Mouse (Mus musculus): ENCODE measurements around the gene Zic2. TPM values are rescaled to one million over a fixed set of nuclear protein-coding genes. Genes with fewer than 3 reads are reported as not detected.

The Zic2 gene
- not detected in 2 replicates for polyA plus RNA-seq (2012; rRNA removed)

DNA sequence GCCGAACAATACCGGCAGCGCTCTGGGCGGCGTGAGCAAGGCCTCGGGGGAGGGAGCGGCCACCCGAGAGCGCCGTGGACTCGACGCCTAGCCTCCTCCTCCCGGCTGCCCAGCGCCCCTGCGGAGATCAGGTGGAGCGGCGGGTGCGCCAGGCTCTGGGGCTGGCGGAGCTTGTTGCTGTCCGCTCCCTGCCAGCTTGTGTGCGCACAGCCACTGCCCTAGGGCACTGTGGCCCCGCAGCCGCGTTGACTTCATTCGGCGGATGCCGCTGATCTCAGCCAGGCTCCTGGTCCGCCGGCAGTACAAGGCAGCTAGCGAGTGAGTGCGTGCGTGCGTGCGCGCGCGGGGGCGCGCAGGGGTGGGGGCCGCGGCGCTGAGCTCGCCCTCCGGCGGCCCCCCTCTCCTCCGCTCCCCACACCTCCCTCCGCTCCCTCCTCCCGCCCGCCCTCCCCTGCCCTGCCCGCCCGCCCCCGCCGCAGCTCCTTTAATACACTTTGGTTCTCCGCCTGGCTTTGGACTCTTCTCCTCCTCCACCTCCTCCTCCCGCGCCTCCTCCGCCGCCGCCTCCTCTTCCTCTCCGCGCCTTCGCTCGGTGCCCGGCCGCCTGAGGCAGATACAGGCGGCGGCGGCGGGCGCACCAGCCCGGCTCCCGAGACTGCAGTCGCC, at the start of gene Zic2:
Zic2 (plus strand) TSS at position 545 of the 666 bp plus-strand sequence.
- no peak for DNase-seq (ENCODE audit: low read depth in 1 of 2, low spot score in 2 of 2)
- no peak for TF ChIP-seq CTCF (IDR thresholded peaks at IDR 0.05; ENCODE audit: extremely low read depth, insufficient read depth, insufficient read length, insufficient replicate concordance)
- TF ChIP-seq POLR2A (IDR thresholded peaks at IDR 0.05; ENCODE audit: low read depth, low read length), result no peak
- Histone ChIP-seq H3K27ac (ENCODE audit: insufficient read depth, low read length) (no peak within 1 kb of the TSS), H3K27me3 (ENCODE audit: control insufficient read depth, insufficient read depth, low read length) (peaks cover 56% of the 10 kb centered on the region), H3K4me3 (ENCODE audit: extremely low read depth, insufficient read depth, insufficient read length) (peak within 1 kb of the TSS; percentile 26; the same call in 1 of the 2 replicates), H3K4me1 (ENCODE audit: control insufficient read depth, insufficient read depth, insufficient read length) (peaks cover 13% of the 10 kb centered on the region), H3K36me3 (ENCODE audit: control insufficient read depth, insufficient read depth, low read length) (no peaks in the 10 kb centered on the region)
- 2% methylated on average over 54 of the region's 73 CpGs for WGBS

DNA sequence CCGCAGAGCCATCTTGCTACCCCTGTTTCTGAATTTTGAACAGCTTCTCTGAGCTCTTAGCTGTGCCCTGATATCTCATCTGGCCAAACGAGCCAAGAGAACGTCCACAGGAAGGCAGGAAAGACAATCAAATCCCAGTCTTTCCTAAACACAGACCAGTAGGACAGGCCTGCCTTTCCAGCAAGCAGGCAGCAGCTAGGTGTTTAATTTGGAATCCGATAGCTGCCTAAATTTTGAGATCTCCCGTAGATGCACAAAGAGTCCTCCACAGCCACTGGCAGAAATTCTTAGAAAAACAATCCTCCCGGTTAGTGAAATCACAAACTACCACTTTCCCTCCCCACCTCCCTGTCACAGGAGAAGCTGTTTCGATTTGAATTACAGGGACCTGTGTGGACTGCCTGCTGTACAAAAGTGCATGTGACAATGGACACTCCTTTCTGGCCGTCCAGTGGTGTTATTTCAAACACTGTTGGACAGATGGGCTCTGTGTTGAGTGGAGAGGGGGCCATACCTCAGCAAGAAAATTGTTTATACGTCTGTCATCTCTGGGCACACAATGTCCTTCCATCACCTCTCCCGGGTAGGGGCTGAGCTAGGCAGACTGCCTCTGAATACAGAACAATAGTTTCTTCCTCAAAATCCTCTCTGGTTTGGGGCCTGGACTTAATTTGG, 48.6 kb upstream of the Zic2 start:
- 77% methylated on average over 10 of the region's 10 CpGs for WGBS
- Histone ChIP-seq H3K27ac (ENCODE audit: insufficient read depth, low read length) (no peak overlapping the region), H3K27me3 (ENCODE audit: control insufficient read depth, insufficient read depth, low read length) (no peaks in the 10 kb centered on the region), H3K4me3 (ENCODE audit: extremely low read depth, insufficient read depth, insufficient read length) (no peak overlapping the region), H3K4me1 (ENCODE audit: control insufficient read depth, insufficient read depth, insufficient read length) (no peaks in the 10 kb centered on the region), H3K36me3 (ENCODE audit: control insufficient read depth, insufficient read depth, low read length) (no peaks in the 10 kb centered on the region)
- TF ChIP-seq POLR2A (IDR thresholded peaks at IDR 0.05; ENCODE audit: low read depth, low read length) (no peak), CTCF (IDR thresholded peaks at IDR 0.05; ENCODE audit: extremely low read depth, insufficient read depth, insufficient read length, insufficient replicate concordance) (no peak)
- DNase-seq (ENCODE audit: low read depth in 1 of 2, low spot score in 2 of 2), result no peak

DNA sequence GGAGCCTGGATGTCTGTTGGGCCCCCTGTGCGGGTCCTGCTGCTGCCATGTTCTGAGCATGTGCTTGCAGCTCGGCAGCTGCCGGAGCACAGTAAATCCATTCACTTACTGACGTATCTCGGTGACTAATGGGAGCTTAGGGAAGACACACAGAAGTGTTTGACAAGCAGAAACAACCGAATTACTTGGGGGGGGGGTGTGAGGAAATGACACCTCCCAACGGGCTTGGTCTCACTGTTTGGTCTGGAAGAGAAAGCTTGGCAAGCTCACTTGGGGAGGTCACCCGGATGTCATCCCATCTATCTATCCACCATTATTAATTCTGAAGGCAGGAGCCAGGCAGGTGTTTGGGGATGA, 48.1 kb upstream of the Zic2 start:
- no peak for DNase-seq (ENCODE audit: low read depth in 1 of 2, low spot score in 2 of 2)
- H3K27ac ChIP-seq (ENCODE audit: insufficient read depth, low read length), result no peak overlapping the region
- H3K4me3 ChIP-seq (ENCODE audit: extremely low read depth, insufficient read depth, insufficient read length), result no peak overlapping the region
- H3K4me1 ChIP-seq (ENCODE audit: control insufficient read depth, insufficient read depth, insufficient read length), result no peaks in the 10 kb centered on the region
- H3K27me3 ChIP-seq (ENCODE audit: control insufficient read depth, insufficient read depth, low read length), result no peaks in the 10 kb centered on the region
- 81% methylated on average over 8 of the region's 8 CpGs for WGBS
- TF ChIP-seq POLR2A (IDR thresholded peaks at IDR 0.05; ENCODE audit: low read depth, low read length), result no peak
- no peak for TF ChIP-seq CTCF (IDR thresholded peaks at IDR 0.05; ENCODE audit: extremely low read depth, insufficient read depth, insufficient read length, insufficient replicate concordance)
- H3K36me3 ChIP-seq (ENCODE audit: control insufficient read depth, insufficient read depth, low read length), result no peaks in the 10 kb centered on the region

DNA sequence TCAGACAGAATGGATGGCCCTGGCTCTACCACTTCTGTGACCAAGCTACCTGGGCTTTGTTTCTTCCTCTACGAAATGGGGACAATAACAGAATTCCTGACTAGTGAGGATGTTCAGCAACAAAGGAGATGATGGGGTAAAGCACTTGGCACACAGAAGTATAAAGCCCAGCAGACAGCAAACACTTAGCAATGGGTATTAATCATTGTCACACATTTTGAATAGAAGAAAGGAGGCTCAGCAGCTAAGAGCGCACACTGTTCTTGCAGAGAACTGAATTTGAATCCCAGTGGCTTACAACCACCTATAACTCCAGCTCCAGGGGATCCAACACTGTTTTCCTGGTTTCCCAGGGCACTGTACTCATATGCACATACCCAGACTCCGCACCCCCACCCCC, 47.6 kb upstream of the Zic2 start:
- H3K36me3 ChIP-seq (ENCODE audit: control insufficient read depth, insufficient read depth, low read length), result no peaks in the 10 kb centered on the region
- no peak for DNase-seq (ENCODE audit: low read depth in 1 of 2, low spot score in 2 of 2)
- H3K27ac ChIP-seq (ENCODE audit: insufficient read depth, low read length), result no peak overlapping the region
- H3K27me3 ChIP-seq (ENCODE audit: control insufficient read depth, insufficient read depth, low read length), result no peaks in the 10 kb centered on the region
- TF ChIP-seq CTCF (IDR thresholded peaks at IDR 0.05; ENCODE audit: extremely low read depth, insufficient read depth, insufficient read length, insufficient replicate concordance) (no peak), POLR2A (IDR thresholded peaks at IDR 0.05; ENCODE audit: low read depth, low read length) (no peak)
- no peak overlapping the region for H3K4me3 ChIP-seq (ENCODE audit: extremely low read depth, insufficient read depth, insufficient read length)
- 78% methylated on average over 3 of the region's 3 CpGs for WGBS
- no peaks in the 10 kb centered on the region for H3K4me1 ChIP-seq (ENCODE audit: control insufficient read depth, insufficient read depth, insufficient read length)

DNA sequence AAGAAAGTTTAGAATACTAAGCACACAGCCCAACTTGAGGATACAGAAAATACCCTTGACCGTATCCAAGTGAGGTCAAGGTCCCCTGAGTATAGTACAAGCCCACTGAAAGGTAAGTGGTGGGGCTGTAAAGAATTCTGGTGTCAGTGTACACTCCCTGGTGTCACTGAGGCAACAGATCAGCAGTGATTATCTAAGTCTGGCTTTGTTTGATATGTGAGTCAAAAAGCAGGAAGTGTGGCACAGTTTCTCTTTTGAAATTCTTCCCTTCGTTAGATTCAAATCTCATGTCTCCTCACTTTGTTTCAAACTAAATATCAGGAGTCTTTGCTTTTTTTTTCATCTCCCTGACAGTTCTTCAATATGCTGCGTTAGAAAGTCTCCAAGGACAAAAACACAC, 42.7 kb upstream of the Zic2 start:
- no peak overlapping the region for H3K4me3 ChIP-seq (ENCODE audit: extremely low read depth, insufficient read depth, insufficient read length)
- no peak for DNase-seq (ENCODE audit: low read depth in 1 of 2, low spot score in 2 of 2)
- no peaks in the 10 kb centered on the region for H3K4me1 ChIP-seq (ENCODE audit: control insufficient read depth, insufficient read depth, insufficient read length)
- TF ChIP-seq POLR2A (IDR thresholded peaks at IDR 0.05; ENCODE audit: low read depth, low read length), result no peak
- TF ChIP-seq CTCF (IDR thresholded peaks at IDR 0.05; ENCODE audit: extremely low read depth, insufficient read depth, insufficient read length, insufficient replicate concordance), result no peak
- WGBS, result 54% methylated on average over 3 of the region's 3 CpGs
- H3K27me3 ChIP-seq (ENCODE audit: control insufficient read depth, insufficient read depth, low read length), result no peaks in the 10 kb centered on the region
- no peaks in the 10 kb centered on the region for H3K36me3 ChIP-seq (ENCODE audit: control insufficient read depth, insufficient read depth, low read length)
- H3K27ac ChIP-seq (ENCODE audit: insufficient read depth, low read length), result no peak overlapping the region

DNA sequence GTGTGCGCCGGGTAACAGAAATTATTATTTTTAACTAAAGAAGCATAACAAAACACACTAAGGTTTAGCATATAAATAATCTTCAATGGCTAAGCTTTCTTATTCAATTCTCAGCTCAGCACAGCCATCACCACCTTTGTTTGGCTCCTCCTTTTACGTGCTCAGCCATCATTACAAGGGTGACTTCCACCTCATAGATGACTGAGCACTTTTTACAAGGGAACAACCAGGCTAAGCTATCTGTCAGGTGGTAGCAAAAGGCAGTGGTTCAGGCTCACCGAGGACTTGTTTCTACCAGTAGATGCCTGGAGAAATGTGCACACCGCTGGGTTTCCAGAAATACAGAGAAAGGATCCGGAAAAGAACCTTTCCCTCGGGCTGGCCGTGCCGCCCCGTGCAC, 41.2 kb upstream of the Zic2 start:
- DNase-seq (ENCODE audit: low read depth in 1 of 2, low spot score in 2 of 2), result no peak
- Histone ChIP-seq H3K27ac (ENCODE audit: insufficient read depth, low read length) (no peak overlapping the region), H3K36me3 (ENCODE audit: control insufficient read depth, insufficient read depth, low read length) (no peaks in the 10 kb centered on the region), H3K4me3 (ENCODE audit: extremely low read depth, insufficient read depth, insufficient read length) (no peak overlapping the region), H3K4me1 (ENCODE audit: control insufficient read depth, insufficient read depth, insufficient read length) (no peaks in the 10 kb centered on the region), H3K27me3 (ENCODE audit: control insufficient read depth, insufficient read depth, low read length) (no peaks in the 10 kb centered on the region)
- TF ChIP-seq POLR2A (IDR thresholded peaks at IDR 0.05; ENCODE audit: low read depth, low read length), result no peak
- TF ChIP-seq CTCF (IDR thresholded peaks at IDR 0.05; ENCODE audit: extremely low read depth, insufficient read depth, insufficient read length, insufficient replicate concordance), result no peak
- 81% methylated on average over 10 of the region's 10 CpGs for WGBS

DNA sequence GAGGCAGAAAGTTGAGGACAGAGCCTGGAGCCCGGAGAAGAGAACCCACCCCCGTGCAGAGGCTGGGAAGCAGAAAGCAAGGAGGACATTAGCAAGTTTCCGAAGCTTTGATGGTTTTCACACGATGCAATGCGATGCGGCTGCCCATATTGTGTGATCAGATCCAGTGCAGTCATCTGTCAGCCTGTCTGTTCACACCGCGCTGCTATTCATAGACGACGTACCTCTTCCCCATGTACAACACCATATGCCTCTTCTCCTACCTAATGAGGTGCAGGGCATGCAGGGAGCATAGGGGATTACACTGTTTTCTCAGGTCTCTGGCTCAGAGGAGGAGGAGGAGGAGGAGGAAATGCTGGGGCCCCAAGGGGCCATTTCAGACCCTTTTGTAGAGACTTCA, 38.4 kb upstream of the Zic2 start:
- TF ChIP-seq CTCF (IDR thresholded peaks at IDR 0.05; ENCODE audit: extremely low read depth, insufficient read depth, insufficient read length, insufficient replicate concordance) (no peak), POLR2A (IDR thresholded peaks at IDR 0.05; ENCODE audit: low read depth, low read length) (no peak)
- WGBS, result 84% methylated on average over 10 of the region's 10 CpGs
- no peaks in the 10 kb centered on the region for H3K4me1 ChIP-seq (ENCODE audit: control insufficient read depth, insufficient read depth, insufficient read length)
- no peak overlapping the region for H3K4me3 ChIP-seq (ENCODE audit: extremely low read depth, insufficient read depth, insufficient read length)
- no peak for DNase-seq (ENCODE audit: low read depth in 1 of 2, low spot score in 2 of 2)
- H3K27me3 ChIP-seq (ENCODE audit: control insufficient read depth, insufficient read depth, low read length), result no peaks in the 10 kb centered on the region
- H3K27ac ChIP-seq (ENCODE audit: insufficient read depth, low read length), result no peak overlapping the region
- no peaks in the 10 kb centered on the region for H3K36me3 ChIP-seq (ENCODE audit: control insufficient read depth, insufficient read depth, low read length)
